Mouse (Mus musculus) cerebellum, adult (tissue): Measurements from ENCODE around the gene Slc11a1.
"Not testable (repeated sequence)": the region's sequence is repeated elsewhere in the genome, so short reads cannot be mapped to it uniquely, and the experiment has no call there.

Experiments used
- ATAC-seq: cut with Nextera tagmentation; 2 replicates; pipeline ENCODE4 v1.9.2; 2017; ENCODE audit warnings: mild to moderate bottlenecking, moderate library complexity, mixed read lengths; ENCODE audit not compliant: insufficient number of reproducible peaks, low FRiP score, low TSS enrichment

Slc11a1 gene

DNA sequence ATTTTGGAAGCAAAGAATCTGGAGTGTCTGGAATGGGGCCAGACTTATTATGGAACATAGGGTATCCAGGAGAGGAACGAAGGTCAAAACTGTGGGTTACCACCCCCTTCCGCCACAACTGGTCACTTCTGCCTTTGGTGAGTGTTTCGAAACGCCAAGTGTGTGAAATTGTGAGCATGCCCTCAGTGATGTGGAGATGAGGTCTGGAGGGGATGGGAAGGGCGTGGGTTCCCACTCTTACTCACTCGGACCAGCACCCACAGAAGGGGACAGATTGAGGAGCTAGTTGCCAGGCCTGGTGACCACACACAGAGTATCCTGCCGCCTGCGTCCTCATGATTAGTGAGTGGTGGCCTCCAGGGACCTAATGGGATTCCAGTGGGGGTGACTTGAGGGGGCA lies at the start of gene Slc11a1:
Gene Slc11a1, plus strand, starts transcription at position 216 of the 400 bp plus-strand sequence.
- ATAC-seq: no peak

DNA sequence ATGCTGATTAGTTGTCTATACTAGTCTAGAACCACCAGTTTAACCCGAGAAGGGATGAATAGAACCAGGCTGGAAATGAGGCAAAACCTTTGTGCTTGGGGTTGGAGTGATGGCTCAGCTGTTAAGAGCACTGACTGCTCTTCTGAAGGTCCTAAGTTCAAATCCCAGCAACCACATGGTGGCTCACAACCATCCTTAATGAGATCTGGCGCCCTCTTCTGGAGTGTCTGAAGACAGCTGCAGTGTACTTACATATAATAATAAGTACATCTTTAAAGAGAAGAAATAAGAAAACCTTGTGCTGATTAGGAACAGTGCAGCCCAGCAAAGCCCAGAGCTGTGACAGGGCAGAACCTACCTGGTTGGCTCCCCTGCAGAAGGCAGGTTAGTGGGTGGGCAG lies 48.1 kb upstream of the Slc11a1 start:
- not testable (repeated sequence) for ATAC-seq

DNA sequence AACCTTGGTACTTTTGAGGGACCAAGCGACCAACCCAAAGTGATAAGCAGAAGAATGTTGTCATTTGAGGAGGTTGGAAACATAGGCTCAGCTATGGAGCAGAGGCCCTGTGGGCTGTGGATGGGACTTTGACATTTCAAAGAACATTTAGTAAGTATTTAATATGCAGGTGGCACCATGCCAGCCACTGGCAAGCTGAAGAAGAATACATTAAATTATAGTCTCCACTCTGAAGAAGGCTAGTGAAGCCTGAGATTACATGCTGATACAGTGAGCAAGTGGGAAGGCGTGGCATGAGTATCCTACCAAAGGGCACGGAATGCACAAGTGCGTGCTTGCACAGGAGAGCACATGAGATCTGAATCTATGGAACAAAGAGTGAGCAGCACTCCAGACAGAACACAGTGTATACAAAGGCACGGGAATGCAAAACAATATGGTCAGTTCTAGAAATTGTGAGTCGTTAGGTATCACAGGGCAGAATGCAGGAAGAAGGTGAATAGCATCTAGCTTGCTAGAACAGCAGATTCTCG lies 45.0 kb upstream of the Slc11a1 start:
- no peak for ATAC-seq

DNA sequence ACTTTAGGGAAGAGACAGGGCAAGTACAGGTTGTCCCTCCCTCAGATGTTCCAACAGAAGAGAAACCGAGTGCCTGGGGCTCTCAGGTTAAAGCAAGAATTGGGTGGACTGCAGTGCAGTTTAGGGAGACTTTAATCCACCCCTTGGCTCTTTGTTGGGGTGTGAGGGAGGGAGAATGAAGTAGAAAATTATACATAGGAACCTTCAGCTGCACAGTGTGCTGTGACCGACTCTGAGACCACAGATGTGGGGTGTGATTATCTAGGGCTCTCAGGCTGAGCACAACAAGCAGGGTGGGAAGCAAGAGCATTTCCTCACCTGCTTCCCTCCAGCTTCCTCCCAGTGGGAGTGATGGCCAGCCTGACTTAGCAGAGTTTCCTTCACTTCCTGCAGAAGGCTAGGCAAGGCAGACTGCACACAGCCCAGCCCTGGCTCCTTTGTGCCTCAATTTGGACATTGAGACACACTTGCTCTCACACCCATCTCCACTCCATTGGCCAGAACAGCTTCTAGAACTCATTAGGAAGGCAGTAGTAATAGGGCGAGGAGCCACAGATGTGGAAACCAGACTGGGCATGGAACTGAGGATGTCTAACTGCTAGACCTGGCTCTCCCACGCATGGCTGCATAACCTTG lies 43.8 kb upstream of the Slc11a1 start:
- ATAC-seq: no peak

DNA sequence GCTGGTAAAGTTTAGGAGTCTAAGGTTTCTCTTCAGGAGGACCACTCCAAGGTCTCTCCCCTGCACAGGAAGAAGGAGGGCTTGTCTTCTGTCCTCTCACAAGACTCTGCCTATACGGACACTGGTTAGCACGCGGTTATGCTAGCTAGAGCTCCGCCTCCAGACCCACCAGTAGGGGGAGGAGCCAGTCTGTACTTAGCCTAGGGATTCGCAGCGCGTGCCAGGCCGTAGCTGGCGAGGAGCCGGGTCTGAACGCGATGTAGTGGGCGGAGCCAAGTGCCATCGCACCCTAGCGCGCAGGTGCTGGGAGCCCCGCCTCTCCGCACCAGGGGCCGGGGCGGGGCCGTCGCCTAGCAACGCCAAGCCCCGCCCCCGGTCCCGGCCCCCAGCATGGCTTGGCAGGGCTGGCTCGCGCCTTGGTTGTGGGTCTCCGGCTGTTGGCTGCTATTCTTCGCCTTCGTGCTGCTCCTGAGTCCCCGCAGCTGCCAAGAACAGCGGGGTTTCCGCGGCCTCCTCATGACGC lies 42.7 kb upstream of the Slc11a1 start:
- ATAC-seq: peak; percentile 90

DNA sequence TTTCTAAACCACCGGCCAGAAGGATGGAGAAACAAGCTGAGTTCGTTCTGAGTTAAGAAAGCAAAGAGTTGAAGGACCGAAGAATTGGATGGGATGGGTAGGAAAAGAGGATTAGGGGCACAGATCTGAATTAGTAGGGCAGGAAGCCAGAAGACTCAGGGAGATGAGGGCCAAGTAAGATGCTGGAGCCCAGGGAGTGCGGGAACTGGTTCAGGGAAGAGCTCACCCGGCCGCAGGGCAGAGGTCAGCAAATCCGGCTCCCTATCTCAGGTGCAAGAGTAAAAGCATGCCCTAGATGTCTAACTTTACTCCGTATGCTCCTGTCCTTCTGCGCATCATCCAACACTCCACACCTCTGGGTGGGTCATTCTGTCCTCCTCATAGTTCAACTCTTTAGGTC lies 42.1 kb upstream of the Slc11a1 start:
- no peak for ATAC-seq

DNA sequence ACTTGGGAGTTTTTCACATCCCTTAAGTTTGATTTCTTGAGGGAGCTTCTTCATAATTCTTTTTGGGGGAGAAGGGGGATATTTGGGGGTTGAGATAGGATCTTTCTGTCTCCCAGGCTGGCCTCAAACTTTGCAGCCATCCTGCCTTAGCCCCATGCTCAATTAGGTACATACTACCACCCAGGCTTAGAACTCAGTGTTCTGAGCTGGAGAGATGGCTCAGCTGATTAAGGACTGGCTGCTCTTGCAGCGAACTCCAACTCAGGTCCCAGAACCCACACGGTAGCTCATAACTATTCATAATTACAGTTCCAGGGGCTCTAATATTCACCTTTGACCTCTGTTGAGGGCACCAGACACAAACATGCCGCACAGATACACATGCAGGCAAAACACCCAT lies 40.4 kb upstream of the Slc11a1 start:
- no peak for ATAC-seq

DNA sequence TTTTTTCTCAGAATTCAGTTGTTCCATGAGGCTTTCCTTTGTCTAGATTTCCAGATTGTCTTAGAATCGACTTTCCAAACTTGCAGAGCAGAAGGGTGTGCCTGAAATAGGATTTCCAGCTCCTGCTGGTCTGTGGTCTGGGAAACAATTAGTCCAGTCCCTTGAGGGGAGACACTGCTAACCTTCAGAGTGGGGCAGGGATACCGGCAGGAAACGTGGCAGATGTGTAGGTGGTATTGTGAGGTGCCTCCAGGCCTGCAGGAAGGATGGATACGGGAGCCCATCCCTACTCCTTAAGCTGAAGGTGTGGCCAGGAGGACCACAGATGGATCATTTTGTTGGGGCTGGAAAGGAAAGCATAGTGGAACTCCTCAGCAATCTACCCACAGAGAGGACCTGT lies 40.0 kb upstream of the Slc11a1 start:
- ATAC-seq: no peak

DNA sequence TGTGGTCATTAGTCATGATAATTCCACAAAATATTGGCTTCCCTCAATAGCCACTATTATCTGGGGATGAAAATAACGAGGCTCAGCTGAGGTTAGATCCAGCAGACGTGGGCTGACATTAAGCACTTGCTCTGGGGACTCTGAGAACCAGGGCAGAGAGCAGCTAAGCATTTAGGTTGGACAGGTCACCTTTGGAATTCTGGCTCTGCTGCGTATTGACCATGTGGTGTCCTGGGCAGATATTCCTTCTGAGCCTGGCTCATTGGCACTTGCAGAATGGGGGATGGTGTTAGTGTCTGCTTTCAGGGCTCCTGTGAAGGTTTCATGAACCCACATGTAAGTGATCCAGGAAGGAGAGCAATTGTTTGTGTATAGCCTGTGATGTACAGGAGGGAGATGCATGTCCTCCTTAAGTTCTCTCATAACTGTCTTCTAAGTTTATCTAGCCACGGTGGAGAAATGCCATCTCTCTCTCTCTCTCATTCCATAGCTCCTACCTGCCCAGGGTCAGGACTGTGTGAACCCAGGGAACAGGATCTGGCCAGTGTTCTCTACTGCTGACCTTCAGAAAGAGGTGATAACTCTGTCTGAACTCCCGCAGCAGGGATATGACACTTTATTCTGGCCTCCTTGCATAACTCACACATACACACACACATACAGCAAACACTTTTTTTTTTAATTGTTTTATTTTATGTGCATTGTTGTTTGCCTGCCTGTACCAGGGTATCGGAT lies 39.4 kb upstream of the Slc11a1 start:
- no peak for ATAC-seq

DNA sequence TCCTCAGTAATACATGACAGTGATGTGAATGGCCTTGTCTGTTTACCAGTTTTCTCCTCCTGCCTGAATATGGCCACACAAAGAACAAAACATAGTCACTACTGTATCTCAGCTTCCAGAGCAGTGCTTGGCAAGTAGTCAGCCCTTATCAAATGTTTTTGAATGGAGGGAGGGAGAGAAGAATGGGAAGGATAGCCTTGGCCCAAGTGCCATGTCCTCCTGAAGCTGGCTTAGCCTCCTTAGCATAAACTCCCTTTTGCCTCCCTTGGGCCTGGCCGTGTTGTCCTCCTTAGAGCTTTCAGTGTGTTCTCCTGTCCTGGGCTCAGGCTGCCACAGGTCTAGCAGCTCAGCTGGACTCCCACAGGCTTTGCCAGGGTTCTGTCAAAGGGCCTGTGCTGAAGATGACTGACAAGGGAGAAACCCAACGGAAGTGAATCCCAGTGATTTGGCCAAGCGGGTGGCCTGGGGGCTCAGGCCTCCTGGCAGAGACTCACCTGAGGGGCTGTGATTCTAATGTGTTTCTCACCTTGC lies 37.7 kb upstream of the Slc11a1 start:
- ATAC-seq: no peak

DNA sequence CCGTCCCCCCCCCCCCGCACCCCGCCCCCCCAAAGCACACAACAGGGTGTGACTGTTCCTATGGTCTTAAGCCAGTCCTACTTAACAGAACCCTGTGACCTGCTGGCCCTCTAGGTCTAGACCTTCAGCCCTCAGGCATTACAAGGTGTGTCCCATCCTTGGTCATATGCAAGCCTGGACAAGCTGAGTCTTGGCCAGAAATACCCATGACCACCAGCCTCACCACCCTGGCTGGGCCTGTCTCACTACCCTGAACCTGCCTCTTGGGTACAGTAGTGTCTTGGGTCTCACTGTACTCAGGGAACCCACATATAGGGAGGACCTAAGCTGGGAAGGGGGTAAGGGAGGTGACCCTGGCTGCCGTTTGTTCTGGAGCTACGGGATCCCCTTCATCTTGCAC lies 37.0 kb upstream of the Slc11a1 start:
- no peak for ATAC-seq

DNA sequence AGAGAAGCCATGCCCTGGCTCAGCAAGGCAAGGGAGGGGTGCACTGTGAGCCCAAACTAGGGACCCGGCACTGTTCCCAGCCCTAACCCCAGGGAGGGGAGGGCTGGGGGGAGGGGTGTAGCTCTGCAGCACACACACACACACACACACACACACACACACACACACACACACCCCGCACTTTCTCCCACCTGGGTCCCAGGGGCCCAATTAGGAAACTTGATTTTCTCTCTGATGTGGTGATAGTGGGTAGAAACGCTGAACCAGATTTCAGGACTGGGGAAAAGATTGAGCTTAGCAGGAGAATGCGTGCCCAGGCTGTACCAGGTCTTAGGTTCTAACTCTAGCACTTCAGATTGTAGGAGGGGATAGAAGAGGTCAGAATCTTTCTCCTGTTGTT lies 36.4 kb upstream of the Slc11a1 start:
- ATAC-seq: no peak

DNA sequence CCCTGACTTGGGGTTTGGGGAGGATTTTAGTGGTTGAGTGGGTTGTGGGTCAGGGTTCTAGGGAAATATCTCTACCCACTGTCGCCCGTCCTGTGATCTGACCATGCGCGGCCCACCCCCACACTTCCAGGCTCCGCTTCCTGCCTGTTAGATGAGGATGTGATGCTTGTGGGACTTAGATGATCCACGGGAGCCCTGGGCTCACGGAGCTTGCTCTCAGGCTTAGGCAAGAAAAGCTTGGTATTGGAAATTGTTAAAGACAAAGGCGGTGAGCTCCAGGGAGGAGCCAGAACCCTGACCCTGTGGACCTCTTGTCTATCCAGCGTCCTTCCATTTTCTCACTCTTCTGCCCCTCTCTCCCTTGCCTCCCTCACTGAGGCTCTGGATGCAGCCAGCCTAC lies 35.1 kb upstream of the Slc11a1 start:
- no peak for ATAC-seq

DNA sequence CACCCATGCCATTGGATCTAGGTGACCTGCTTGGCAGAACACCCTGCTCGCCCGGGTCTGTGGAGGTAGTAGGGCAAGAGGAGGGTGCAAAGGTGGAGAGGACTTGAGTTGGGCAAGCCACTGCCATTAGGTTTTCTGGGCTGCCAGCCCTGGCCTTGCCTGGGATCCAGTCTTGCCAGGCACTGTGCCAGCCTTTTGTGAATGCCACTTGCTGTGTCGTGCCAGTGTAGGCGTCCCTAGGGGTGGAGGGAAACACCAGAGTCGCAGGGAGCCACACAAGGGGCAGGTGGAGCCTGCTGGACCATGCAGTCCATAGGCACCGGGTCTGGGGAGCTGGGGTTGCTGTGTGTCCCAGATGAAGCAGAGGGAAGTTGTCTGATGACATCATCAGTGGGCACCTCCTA lies 34.6 kb upstream of the Slc11a1 start:
- ATAC-seq: no peak

DNA sequence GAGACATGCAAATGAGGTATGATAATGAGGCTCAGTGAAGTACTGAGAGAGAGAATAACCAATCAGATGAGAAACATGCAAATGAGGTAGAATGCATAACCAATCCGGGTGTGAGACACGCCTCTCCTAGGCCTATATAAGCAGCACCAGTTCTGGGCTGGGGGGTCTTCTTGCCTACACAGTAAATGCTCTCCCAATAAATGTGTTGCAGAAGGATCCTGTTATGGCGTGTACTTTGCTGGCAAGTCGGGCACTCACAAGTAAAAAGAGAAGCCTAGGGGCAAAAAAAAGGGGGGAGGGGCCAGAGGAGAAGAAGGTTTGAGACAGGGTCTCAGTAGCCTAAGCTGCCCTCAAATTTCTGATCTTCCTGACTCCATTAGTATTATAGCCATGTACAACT lies 34.0 kb upstream of the Slc11a1 start:
- ATAC-seq: not testable (repeated sequence)

DNA sequence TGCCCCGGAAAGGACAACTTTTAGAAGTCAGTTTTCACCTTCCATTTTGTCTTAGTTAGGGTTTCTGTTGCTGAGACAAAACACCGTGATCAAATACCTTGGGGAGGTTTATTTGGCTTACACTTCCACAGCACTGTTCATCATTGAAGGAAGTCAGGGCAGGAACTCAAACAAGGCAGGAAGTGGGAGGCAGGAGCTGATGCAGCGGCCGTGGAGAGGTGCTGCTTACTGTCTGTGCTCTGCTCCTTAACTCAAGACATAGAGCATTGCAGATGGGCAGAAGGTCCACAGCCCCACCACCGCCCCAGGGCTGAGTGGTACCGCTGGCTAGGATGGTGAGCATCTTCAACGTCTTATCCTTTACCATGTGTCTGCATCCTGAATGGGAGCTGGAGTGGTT lies 33.1 kb upstream of the Slc11a1 start:
- ATAC-seq: no peak

DNA sequence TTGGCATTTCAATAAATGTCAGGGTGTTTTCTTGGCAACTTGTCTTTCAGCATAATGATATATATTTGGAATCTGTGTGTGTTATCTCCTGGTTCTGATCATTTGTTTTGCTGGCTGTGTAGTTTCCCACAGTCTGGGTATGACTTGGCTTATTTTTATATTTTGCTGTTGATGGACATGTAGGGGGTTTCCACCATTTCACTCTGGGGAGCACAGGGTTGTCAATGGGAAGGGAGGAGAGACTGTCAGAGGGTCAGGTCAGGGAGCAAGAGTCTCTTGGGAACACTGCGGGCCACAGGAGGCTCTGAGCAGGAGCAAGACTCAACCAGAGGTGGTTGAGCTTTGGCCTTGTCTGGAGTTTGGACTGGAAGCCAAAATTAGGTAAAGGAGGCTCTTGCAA lies 32.7 kb upstream of the Slc11a1 start:
- ATAC-seq: no peak

DNA sequence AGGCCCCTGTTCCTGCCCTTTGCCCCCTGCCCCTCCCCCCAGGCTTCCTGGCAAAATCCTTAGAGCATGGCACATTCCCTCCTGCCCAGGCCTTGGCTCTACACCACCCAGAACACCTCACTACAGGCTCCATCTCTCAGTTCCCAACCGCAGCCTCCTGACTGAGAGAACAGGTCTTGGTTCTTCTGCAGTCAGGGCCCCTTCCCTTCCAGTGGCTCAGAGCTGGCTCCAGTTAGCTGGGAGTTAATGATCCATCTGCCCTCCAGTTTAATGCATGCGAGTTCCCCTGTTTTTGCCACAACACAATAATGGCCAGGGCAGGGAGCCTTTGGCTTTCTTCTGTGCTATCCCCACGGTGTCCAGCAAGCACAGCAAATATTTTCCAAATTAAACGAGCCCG lies 31.8 kb upstream of the Slc11a1 start:
- ATAC-seq: no peak

DNA sequence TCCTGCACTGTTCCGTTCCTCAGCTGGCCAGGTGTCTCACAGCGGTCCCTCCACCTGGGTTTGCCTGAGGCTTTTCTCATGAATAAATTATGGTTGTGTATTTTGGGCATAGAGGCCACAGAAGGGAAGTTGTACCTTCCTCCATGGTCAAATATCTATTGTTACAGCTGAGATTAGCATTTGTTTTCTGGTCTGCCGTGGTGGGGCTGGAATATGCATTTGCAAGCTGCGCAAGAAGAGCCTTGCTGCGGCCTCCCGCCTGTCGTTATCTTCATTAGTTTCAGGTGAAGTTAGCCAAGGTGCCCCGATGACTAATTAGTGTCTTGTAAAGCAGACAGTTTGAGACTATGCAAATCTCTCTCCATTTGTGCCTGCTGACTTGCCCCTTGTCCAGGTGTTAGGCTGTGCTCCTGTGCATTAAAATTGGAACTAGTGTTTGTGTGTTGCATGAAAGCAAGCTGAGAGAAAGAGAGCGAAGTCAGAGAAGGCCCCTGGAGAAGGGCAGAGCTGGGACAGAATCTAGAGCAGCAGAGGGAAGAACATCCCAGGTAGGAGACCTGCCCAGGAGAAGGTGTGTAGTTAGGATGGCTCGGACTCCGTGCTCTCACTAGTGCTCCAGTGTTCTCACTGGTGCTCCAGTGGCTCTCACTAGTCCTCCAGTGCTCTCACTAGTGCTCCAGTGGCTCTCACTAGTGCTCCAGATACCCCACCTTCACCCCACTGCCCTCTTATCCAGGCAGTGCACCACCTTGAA lies 30.7 kb upstream of the Slc11a1 start:
- no peak for ATAC-seq

DNA sequence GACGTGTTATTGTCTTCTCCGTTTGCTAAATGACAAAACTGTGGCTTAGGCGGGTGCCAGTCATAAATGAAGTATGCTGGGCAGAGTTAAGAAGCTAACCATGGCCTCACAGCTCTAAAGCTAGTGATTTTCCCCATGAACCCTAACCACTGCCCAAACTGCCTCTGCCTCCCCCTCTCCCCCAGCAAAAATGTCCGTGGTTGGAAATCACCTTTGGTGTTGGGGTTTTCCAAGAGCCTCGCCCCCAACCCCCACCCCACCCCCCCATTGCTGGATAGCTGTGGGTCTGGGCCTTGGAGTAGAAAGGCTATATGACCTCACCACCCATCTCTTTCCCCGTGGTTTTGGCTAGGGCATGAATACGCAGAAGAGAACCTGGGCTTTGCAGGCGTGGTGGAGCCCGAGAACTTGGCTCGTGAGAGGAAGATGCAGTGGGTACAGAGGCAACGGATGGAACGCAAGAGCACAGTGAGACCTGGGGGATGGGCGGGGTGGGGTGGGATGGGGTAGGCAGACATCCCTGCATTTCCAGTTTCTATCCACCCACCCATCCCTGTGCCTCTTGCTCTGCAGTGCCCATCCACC lies 23.7 kb upstream of the Slc11a1 start:
- no peak for ATAC-seq
